Mouse (Mus musculus) adrenal gland, postnatal 14 days (tissue): ENCODE measurements around the gene Hist1h2ad. TPM values are rescaled to one million over a fixed set of nuclear protein-coding genes. Genes with fewer than 3 reads are reported as not detected.
A peak's percentile ranks its signal among the peaks of the same experiment; 100 is the strongest.
"Not testable (repeated sequence)": the region's sequence is repeated elsewhere in the genome, so short reads cannot be mapped to it uniquely, and the experiment has no call there.

ENCODE experiments used
- DNase-seq: peaks from one replicate; pipeline ENCODE4 v3.0.0; 2021; ENCODE audit warnings: mixed read lengths
- total RNA-seq: library from RNA; stranded (reverse); gene quantifications from 2 replicates; pipeline ENCODE4 v1.2.3, GENCODE M21; 2021

The Hist1h2ad gene
- total RNA-seq, 1 experiment from 2014 or later: 14.1 TPM

GRCm38 (mm10) chr13:23584331-23584730 lies 10.2 kb downstream of the Hist1h2ad start:
- peak; percentile 12 for DNase-seq

GRCm38 (mm10) chr13:23585029-23585441 lies 10.9 kb downstream of the Hist1h2ad start:
- DNase-seq: peak; percentile 80

- peak; percentile 75 for DNase-seq
These were observed 11.4 kb downstream of the Hist1h2ad start for GRCm38 (mm10) chr13:23585442-23586098.

GRCm38 (mm10) chr13:23586099-23586939 lies 12.1 kb downstream of the Hist1h2ad start:
- no peak for DNase-seq

GRCm38 (mm10) chr13:23586940-23587225 lies 12.7 kb downstream of the Hist1h2ad start:
- no peak for DNase-seq

- no peak for DNase-seq
These were observed 17.0 kb downstream of the Hist1h2ad start for GRCm38 (mm10) chr13:23591206-23591605.

GRCm38 (mm10) chr13:23591886-23592285 lies 17.7 kb downstream of the Hist1h2ad start:
- DNase-seq: not testable (repeated sequence)

- DNase-seq: no peak
These were observed 18.4 kb downstream of the Hist1h2ad start for GRCm38 (mm10) chr13:23592614-23593013.

GRCm38 (mm10) chr13:23593051-23593770 lies 19.0 kb downstream of the Hist1h2ad start:
- DNase-seq: no peak

- DNase-seq: no peak
These were observed 21.0 kb downstream of the Hist1h2ad start for GRCm38 (mm10) chr13:23595185-23595584.

GRCm38 (mm10) chr13:23595622-23596372 lies 21.6 kb downstream of the Hist1h2ad start:
- no peak for DNase-seq

- peak; percentile 88 for DNase-seq
These were observed 23.8 kb downstream of the Hist1h2ad start for GRCm38 (mm10) chr13:23597957-23598356.

GRCm38 (mm10) chr13:23603182-23603699 lies 29.1 kb downstream of the Hist1h2ad start:
- no peak for DNase-seq

- DNase-seq: no peak
These were observed 30.3 kb downstream of the Hist1h2ad start for GRCm38 (mm10) chr13:23604452-23604851.

- DNase-seq: no peak
These were observed 30.9 kb downstream of the Hist1h2ad start for GRCm38 (mm10) chr13:23605052-23605451.

- DNase-seq: no peak
These were observed 35.0 kb downstream of the Hist1h2ad start for GRCm38 (mm10) chr13:23609209-23609608.

GRCm38 (mm10) chr13:23609844-23610243 lies 35.7 kb downstream of the Hist1h2ad start:
- no peak for DNase-seq

GRCm38 (mm10) chr13:23610393-23610792 lies 36.2 kb downstream of the Hist1h2ad start:
- no peak for DNase-seq

- no peak for DNase-seq
These were observed 37.5 kb downstream of the Hist1h2ad start for GRCm38 (mm10) chr13:23611638-23612037.

GRCm38 (mm10) chr13:23620056-23620732 lies 46.0 kb downstream of the Hist1h2ad start:
- no peak for DNase-seq
